Comparison of ENCODE assay signal across 8 mouse cellular contexts in the genomic region with DNA sequence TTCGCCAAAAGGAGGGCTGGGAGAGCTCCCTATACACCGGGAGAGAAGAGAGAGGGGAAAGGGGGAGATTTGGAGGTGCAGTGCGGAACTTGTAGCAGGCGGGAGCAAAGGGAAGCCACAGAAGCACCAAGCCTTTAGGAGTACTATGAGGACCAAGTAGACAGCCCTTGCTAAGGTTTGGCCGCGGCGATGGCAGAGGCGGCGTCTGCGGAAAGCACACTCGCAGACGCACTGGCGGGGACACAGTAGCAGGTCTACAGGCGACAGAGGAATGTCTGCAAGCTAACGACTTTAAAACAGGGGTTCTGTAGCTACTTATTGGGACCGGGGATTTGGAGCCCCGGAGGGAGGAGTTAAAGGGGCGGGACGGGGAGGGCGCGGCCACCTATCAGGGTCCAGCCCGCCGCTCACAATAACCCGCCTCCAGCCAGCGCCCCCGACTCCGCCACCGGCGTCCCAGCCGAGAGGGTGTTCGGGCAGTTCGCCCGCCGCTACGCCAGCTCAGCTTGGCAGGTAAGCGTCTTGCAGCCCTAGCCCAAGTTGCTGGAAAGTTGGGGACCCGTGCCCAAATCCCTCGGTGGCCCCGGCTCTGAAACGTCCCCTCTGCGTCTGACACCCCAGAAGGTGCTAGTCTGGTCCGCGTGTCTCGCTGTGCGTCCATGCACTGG. TPM values are rescaled to one million over a fixed set of nuclear protein-coding genes. Genes with fewer than 3 reads are reported as not detected.
DNase-seq lines count a peak whose midpoint lies in the region; ATAC-seq and TF ChIP-seq lines count a peak whose summit lies in the region.

Gene Bik (plus strand): TSS at position 439 of the 668 bp plus-strand sequence.

- no peaks in the 10 kb centered on the region for H3K9me3 ChIP-seq in lung, embryonic 15.5 days

- H3K4me3 ChIP-seq in cerebellum, adult 2 months (replicated peaks; ENCODE audit: insufficient read depth, low read depth, low read length): peak within 1 kb of the TSS; percentile 44
- H3K4me3 ChIP-seq in lung, embryonic 15.5 days: peak within 1 kb of the TSS; percentile 59

- H3K36me3 ChIP-seq in lung, embryonic 15.5 days: no peaks in the 10 kb centered on the region

- H3K27ac ChIP-seq in cerebellum, adult 2 months (ENCODE audit: insufficient read depth, low read length): no peak within 1 kb of the TSS
- H3K27ac ChIP-seq in lung, embryonic 15.5 days: no peak within 1 kb of the TSS

- WGBS in cerebellum, adult 2 months: 1% methylated on average over 41 of the region's 45 CpGs
- WGBS in lung, embryonic 15.5 days: 1% methylated on average over 36 of the region's 45 CpGs

- no peaks in the 10 kb centered on the region for H3K4me1 ChIP-seq in cerebellum, adult 2 months (ENCODE audit: control insufficient read depth, insufficient read depth, low read length)
- H3K4me1 ChIP-seq in lung, embryonic 15.5 days: peaks cover 36% of the 10 kb centered on the region

- no peak for TF ChIP-seq CTCF in cerebellum, adult 2 months (IDR thresholded peaks at IDR 0.05; ENCODE audit: borderline replicate concordance, insufficient read depth, low read depth, low read length)

- peak within 1 kb of the TSS; percentile 54 for H3K9ac ChIP-seq in lung, embryonic 15.5 days

- H3K4me2 ChIP-seq in lung, embryonic 15.5 days: peak within 1 kb of the TSS; percentile 95

- no peak for TF ChIP-seq POLR2A in cerebellum, adult 2 months (IDR thresholded peaks at IDR 0.05; ENCODE audit: borderline replicate concordance, insufficient read depth, low read length)

- DNase-seq in cerebellum, adult 2 months: peak in 1 of 2 experiments; percentile 27
- DNase-seq in cerebellum, adult 9-11 months: no peak
- peak; percentile 75 for DNase-seq in embryo, embryonic 9.5 days (ENCODE audit: extremely low spot score)
- peak; percentile 57 for DNase-seq in heart, adult 8-10 months (ENCODE audit: low spot score)
- peak; percentile 79 for DNase-seq in kidney, adult 18-20 months
- peak; percentile 66 for DNase-seq in urinary bladder, postnatal 14 days (ENCODE audit: low spot score)

- H3K27me3 ChIP-seq in cerebellum, adult 2 months (ENCODE audit: control insufficient read depth, insufficient read depth, low read length): peaks cover 2% of the 10 kb centered on the region; the same call in 1 of the 2 replicates
- peaks cover 44% of the 10 kb centered on the region for H3K27me3 ChIP-seq in lung, embryonic 15.5 days

- peak; percentile 78; the same call in 1 of the 2 replicates for ATAC-seq in lung, embryonic 15.5 days (ENCODE audit: borderline replicate concordance, extremely low read depth, low FRiP score, low TSS enrichment)
- ATAC-seq in neutrophil, adult 5-6 weeks (ENCODE audit: extremely low read depth, insufficient number of reproducible peaks, low FRiP score, poor library complexity, severe bottlenecking): peak; percentile 5; the same call in 1 of the 2 replicates

RNA-seq across cellular contexts. Expression of gene Bik, which starts in this region (rescaled TPM):
- polyA plus RNA-seq in cerebellum, adult 2 months (2012; rRNA removed): 0.31 and 0.84 TPM in 2 replicates
- total RNA-seq in heart, adult 8-10 months (2022): 10 to 100 TPM in 1 of 4 experiments, 1 to 10 TPM in 3; 7.6 to 12.5 (median 9.4) TPM
- polyA plus RNA-seq in lung, embryonic 15.5 days (2015; fragmentation: Nextera tagmentation; extraction: Ambion mirVana): 15.2 and 16.1 TPM in 2 replicates
- 0.47 TPM in 1 of 2 replicates, not detected in the other for total RNA-seq in neutrophil, adult 5-6 weeks (2017)

Comparison
In these comparisons a context has a peak if more than half of its experiments do, and no peak if none do; other contexts are left out.
1. Peak in ATAC-seq in neutrophil, adult 5-6 weeks; RNA of the gene not detected or under 1 TPM.